Mouse (Mus musculus) B cell, adult 67 days (primary cell): Measurements from ENCODE around the gene Adgrl2. TPM values are rescaled to one million over a fixed set of nuclear protein-coding genes. Genes with fewer than 3 reads are reported as not detected.

Source experiments
- total RNA-seq, 2 experiments: library from RNA; stranded (reverse); gene quantifications; 4 replicates each; pipeline ENCODE4 v1.2.4; 2023

Adgrl2 gene
- under 1 TPM; 0.41 to 0.47 TPM for total RNA-seq

DNA sequence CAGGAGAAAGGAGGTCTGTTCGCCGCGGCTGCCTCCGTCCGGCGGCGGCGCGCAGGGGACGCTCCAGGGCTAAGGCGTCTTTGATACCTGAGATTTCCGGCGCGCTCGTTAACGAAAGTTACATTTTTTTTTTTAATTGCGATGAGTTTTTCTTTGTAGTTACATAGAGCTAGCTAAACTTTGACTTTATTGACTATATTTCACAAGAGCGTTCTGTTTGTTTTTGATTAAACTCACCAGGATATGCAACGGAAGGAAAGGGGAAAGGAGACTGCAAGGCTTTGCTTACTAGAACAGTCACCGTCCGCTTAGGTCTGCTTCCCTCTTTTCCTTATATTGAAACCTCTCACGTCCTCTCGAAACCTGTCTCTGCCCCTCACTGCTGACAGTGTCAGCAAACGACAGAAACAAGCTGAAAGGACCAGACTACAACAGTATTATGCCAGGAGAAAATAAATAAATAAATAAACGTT is at the start of gene Adgrl2:
TSS of gene Adgrl2 (minus strand) at position 25 of the 473 bp plus-strand sequence.

